Mouse (Mus musculus): ENCODE data around the gene Tnfaip6.

The Tnfaip6 gene

DNA sequence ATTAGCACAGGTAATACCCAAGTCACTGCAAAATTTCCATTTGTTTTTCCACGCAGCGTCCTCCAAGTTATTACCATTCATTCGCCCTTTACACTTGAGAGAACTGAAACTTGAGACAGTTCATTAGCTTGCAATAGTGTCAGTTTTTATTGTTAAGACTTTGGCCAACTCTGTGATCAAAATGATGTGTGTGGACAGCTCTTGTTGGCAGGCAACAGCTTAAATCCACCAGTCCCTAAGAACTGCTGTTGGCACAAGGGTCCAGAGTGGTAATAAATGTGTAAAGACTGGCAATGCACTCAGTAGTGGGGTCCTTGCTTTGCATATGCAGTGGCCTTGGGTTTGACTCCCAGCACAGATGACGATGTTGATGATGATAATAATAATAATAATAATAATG lies 14.5 kb downstream of the Tnfaip6 start:
- in situ Hi-C loops (cut with MboI) = no loop called here

DNA sequence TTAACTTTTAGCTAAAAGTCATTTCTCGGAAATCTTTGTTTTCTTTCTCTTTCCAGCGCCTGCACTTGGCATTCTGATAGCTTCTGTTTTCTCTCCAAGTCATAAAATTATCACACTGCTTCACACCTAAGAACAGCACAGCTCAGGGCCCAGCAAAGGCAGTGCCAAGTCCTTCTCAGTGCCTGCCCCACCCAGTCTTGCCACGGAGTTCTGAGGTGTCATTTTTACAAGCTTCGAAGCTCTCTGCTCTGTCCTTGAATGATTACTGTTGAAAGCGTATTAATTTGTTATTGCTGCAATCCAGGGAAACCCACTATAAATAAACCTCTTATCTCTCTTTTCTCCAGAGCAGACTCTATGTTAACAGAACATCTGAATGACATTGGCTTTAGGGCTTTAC lies 15.7 kb downstream of the Tnfaip6 start:
- in situ Hi-C loops (cut with MboI) = no loop called here

DNA sequence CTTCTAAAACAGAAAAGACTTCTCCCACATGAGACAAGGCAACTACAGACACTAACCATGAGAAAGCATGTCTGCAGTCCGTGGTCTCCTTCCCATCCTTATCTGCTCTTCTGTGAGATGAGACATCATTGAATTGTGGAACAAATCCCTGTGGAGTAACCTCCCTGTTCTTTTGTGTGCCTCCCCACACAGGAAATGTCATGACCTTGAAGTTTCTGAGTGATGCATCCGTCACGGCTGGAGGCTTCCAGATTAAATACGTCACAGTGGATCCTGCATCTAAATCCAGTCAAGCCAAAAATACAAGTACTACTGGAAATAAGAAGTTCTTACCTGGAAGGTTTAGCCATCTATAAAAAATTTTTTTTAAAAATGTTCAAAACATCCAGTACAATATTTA lies 17.8 kb downstream of the Tnfaip6 start:
- in situ Hi-C loops (cut with MboI) = no loop called here

DNA sequence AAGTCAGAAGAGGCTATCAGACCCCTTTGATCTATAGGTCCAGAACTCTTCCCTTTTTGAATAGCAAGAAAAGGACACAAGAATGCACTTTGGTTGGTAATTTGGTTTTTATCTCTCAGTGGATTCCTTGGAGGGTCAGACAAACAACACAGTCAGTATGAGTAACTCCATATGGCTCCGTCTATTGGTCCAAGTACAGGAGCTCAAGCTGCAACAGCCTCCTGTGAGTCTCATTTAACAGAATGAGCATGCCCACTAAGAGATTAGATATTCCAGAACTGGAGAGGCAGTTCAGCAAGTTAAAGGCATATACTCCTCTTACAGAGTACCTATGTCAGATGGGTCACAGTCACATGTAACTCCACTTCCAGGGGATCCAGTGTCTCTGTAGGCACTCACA lies 19.3 kb downstream of the Tnfaip6 start:
- in situ Hi-C loops (cut with MboI) = no loop called here

DNA sequence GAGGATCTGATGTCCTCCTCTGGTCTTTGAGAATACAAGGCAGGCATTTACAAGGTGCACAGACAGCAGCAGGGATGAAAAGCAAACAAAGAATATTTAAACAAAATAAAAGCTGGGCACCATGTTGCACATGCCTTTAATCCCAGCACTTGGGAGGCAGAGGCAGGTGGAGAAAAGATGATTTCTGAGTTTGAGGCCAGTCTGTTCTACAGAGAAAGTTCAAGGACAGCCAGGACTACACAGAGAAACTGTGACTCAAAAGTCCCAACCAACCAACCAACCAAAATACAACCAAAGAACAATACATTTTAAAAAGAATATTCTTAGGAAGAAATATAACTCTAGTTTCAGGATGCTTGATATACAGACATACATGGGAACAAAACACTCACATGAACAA lies 19.9 kb downstream of the Tnfaip6 start:
- in situ Hi-C loops (cut with MboI) = no loop called here

DNA sequence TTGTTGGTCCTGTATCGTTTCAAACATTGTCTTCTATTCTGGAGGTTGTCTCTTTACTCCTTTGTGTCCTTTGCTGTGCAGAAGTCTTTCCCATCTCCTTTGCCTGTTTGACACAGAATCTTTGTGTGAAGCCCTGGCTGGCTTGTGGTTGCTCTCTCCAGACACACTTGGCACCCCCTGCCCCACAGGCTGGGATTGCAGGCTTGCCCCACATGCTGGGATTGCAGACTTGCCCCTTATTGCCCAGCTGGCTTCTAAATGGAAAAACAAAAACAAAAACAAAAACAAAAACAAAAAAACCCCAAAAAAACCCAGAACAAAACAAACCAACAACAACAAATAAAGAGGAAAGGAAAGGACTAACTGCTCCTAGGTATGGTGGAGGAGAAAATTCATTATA lies 30.8 kb downstream of the Tnfaip6 start:
- in situ Hi-C loops (cut with MboI) = no loop called here

DNA sequence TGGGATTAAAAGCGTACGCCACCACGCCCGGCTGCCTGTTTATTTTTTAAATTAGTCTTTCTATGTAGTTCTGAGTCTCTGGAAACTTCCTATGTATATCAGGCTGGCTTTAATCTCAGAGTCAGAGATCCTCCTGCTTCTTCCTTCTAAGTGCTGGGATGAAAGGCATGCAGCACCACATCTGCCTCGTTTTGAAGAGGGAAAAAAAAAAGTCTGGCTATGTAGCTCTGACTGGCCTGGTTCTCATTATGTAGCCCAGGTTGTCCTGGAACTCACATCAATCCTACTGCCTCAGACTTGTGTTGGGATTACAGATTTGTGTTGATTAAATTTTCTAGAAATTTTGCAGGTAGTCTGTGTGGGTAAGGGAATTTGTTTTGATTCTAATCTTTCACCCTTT lies 33.0 kb downstream of the Tnfaip6 start:
- in situ Hi-C loops (cut with MboI) = no loop called here

- in situ Hi-C loops (cut with MboI) = no loop called here
Observed at GRCm38 (mm10) chr2:52071241-52071991, 33.6 kb downstream of the Tnfaip6 start.

- in situ Hi-C loops (cut with MboI) = no loop called here
Observed at GRCm38 (mm10) chr2:52072065-52072490, 34.3 kb downstream of the Tnfaip6 start.

GRCm38 (mm10) chr2:52072491-52073140 lies 34.8 kb downstream of the Tnfaip6 start, which contains the start of gene Rif1:
Rif1 (plus strand) TSS chr2:52072832.
- in situ Hi-C loops (cut with MboI) = no loop called here

GRCm38 (mm10) chr2:52073141-52073904 lies 35.5 kb downstream of the Tnfaip6 start:
- in situ Hi-C loops (cut with MboI) = no loop called here

DNA sequence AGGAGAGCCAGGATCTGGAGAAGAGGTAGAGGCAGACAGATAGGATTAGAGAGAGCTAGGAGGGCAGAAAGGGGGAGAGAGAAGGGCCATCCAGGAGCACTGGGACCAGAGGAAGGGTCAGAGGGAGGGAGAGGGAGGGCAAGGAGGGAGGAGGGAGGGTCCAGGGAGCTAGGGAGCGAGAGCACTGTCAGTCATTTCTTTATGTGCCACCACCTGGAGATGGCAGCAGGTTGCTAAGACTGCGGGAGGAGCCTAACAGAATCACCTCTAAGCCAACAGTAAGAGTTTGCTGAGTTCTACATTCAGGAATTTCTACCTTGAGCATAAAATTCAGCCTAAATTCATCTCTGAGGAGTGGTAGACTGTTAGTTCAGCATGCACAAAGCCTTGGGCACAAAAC lies 40.9 kb downstream of the Tnfaip6 start:
- in situ Hi-C loops (cut with MboI) = no loop called here

- in situ Hi-C loops (cut with MboI) = no loop called here
Observed at GRCm38 (mm10) chr2:52084013-52084412, 46.2 kb downstream of the Tnfaip6 start.

DNA sequence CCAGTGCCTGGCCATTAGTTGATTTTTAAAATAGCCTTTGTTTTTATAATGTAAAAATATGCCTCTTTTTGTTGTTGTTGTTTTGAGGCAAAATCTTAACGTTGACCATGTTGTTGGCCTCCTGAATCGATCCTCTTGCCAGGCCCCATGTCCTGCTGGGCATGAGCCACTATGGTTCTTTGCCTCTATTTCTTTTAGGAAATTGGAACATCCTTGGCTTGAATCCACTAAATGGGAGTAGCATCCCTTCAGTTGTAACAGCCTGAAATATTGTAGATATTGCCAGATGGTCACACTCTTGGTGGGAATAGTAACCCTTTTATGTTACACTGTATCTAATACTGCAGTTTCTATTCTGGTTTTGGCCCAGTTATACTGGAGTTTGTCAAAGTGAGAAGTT lies 46.8 kb downstream of the Tnfaip6 start:
- in situ Hi-C loops (cut with MboI) = no loop called here

Data from mature B cell (primary cell).